Comparison of ENCODE assay signal across 9 mouse cellular contexts in the genomic region with DNA sequence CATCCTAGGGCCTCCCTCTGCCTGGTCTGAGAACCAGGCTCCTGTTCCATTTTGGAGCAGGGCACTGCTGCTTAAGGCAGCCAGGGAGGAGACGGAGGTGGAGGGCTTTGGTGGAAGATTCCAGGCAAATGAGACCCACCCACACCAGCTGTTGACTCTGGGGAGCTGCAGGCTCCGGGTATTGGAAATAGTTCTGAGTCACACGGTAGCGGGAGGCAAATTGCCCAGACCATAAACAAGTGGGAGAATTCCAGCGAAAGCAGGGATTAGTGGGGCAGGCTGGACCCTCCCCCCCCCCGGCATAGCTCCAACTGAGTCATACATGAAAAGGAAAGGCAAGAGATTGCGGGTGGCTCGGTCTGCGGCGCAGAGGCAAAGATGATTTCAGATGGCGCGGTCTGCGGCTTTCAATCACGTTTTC.
DNase-seq lines count a peak whose midpoint lies in the region; ATAC-seq lines count a peak whose summit lies in the region.
"Had no signal": no experiment of that assay in that cellular context is flagged by ENCODE, and none has a peak within 500 bp of the region (broad histone marks: within the 10 kb centered on the region; RNA-seq: fewer than 3 reads in every experiment).

No protein-coding gene starts in this region.

- no peak for DNase-seq in hindbrain, embryonic 11.5 days (ENCODE audit: low spot score)
- peak; percentile 94 for DNase-seq in embryonic facial prominence, embryonic 14.5 days (ENCODE audit: low spot score)
- peak; percentile 55 for DNase-seq in heart, adult 8-10 months (ENCODE audit: low spot score)
- peak; percentile 49 to 51 for DNase-seq in layer of hippocampus, postnatal 14 days (ENCODE audit: low spot score in 2 of 2)
- DNase-seq in midbrain, embryonic 14.5 days: peak; percentile 57
- no peak for DNase-seq in embryo, embryonic 9.5 days (ENCODE audit: extremely low spot score)

- no peaks in the 10 kb centered on the region for H3K9me3 ChIP-seq in hindbrain, embryonic 13.5 days
- no peaks in the 10 kb centered on the region for H3K9me3 ChIP-seq in hindbrain, embryonic 11.5 days (ENCODE audit: control insufficient read depth, low read length)
- no peaks in the 10 kb centered on the region for H3K9me3 ChIP-seq in embryonic facial prominence, embryonic 14.5 days (ENCODE audit: control insufficient read depth, low read length)
- H3K9me3 ChIP-seq in midbrain, embryonic 14.5 days (ENCODE audit: control insufficient read depth, low read length): no peaks in the 10 kb centered on the region
- H3K9me3 ChIP-seq: lung, embryonic 15.5 days had no signal

- H3K9ac ChIP-seq in hindbrain, embryonic 13.5 days: peak overlapping the region; percentile 53; the same call in 1 of the 2 replicates
- no peak overlapping the region for H3K9ac ChIP-seq in hindbrain, embryonic 11.5 days (ENCODE audit: low read depth, low read length)
- H3K9ac ChIP-seq in embryonic facial prominence, embryonic 14.5 days (ENCODE audit: low read depth, low read length): no peak overlapping the region
- no peak overlapping the region for H3K9ac ChIP-seq in midbrain, embryonic 14.5 days (replicated peaks; ENCODE audit: low read length)
- H3K9ac ChIP-seq: lung, embryonic 15.5 days had no signal

- no peak overlapping the region for H3K4me3 ChIP-seq in hindbrain, embryonic 13.5 days
- H3K4me3 ChIP-seq in hindbrain, embryonic 11.5 days (ENCODE audit: low read depth, low read length): no peak overlapping the region
- no peak overlapping the region for H3K4me3 ChIP-seq in embryonic facial prominence, embryonic 14.5 days (ENCODE audit: low read depth, low read length)
- H3K4me3 ChIP-seq in midbrain, embryonic 14.5 days (replicated peaks; ENCODE audit: low read depth, low read length): no peak overlapping the region
- H3K4me3 ChIP-seq: lung, embryonic 15.5 days had no signal

- peaks cover 32% of the 10 kb centered on the region for H3K4me1 ChIP-seq in hindbrain, embryonic 13.5 days (replicated peaks)
- H3K4me1 ChIP-seq in hindbrain, embryonic 11.5 days (replicated peaks; ENCODE audit: control insufficient read depth, insufficient read depth, low read length): 0 out of 2 replicates have a peak, but pooled peaks cover 3% of the 10 kb centered on the region
- H3K4me1 ChIP-seq in embryonic facial prominence, embryonic 14.5 days (ENCODE audit: control insufficient read depth, insufficient read depth, low read length): peaks cover 21% of the 10 kb centered on the region
- H3K4me1 ChIP-seq in midbrain, embryonic 14.5 days (ENCODE audit: control insufficient read depth, insufficient read depth, low read length): peaks cover 10% of the 10 kb centered on the region
- H3K4me1 ChIP-seq: lung, embryonic 15.5 days had no signal

- ATAC-seq in hindbrain, embryonic 13.5 days (ENCODE audit: low FRiP score): no peak
- ATAC-seq in hindbrain, embryonic 11.5 days (ENCODE audit: low FRiP score): no peak
- ATAC-seq in embryonic facial prominence, embryonic 14.5 days (ENCODE audit: low read depth): peak; percentile 81
- ATAC-seq in midbrain, embryonic 14.5 days (ENCODE audit: low FRiP score, low TSS enrichment): no peak
- ATAC-seq in granulocyte monocyte progenitor cell, adult 5-6 weeks (replicated peaks; ENCODE audit: poor library complexity, severe bottlenecking): no peak

- no peaks in the 10 kb centered on the region for H3K36me3 ChIP-seq in hindbrain, embryonic 13.5 days
- no peaks in the 10 kb centered on the region for H3K36me3 ChIP-seq in hindbrain, embryonic 11.5 days (ENCODE audit: control insufficient read depth, insufficient read depth, low read length)
- no peaks in the 10 kb centered on the region for H3K36me3 ChIP-seq in embryonic facial prominence, embryonic 14.5 days (ENCODE audit: control insufficient read depth, insufficient read depth, low read length)
- no peaks in the 10 kb centered on the region for H3K36me3 ChIP-seq in midbrain, embryonic 14.5 days (ENCODE audit: control insufficient read depth, insufficient read depth, low read length)
- H3K36me3 ChIP-seq: lung, embryonic 15.5 days had no signal

- no peak overlapping the region; the same call in 1 of the 2 replicates for H3K4me2 ChIP-seq in hindbrain, embryonic 13.5 days
- no peak overlapping the region for H3K4me2 ChIP-seq in hindbrain, embryonic 11.5 days (replicated peaks; ENCODE audit: low read depth, low read length)
- peak overlapping the region; percentile 25 for H3K4me2 ChIP-seq in embryonic facial prominence, embryonic 14.5 days (ENCODE audit: low read depth, low read length)
- H3K4me2 ChIP-seq in midbrain, embryonic 14.5 days (ENCODE audit: low read length): peak overlapping the region; percentile 30
- H3K4me2 ChIP-seq: lung, embryonic 15.5 days had no signal

- H3K27me3 ChIP-seq in hindbrain, embryonic 13.5 days: 0 out of 2 replicates have a peak, but pooled peaks cover 2% of the 10 kb centered on the region
- no peaks in the 10 kb centered on the region for H3K27me3 ChIP-seq in hindbrain, embryonic 11.5 days (ENCODE audit: control insufficient read depth, insufficient read depth, low read length)
- no peaks in the 10 kb centered on the region for H3K27me3 ChIP-seq in embryonic facial prominence, embryonic 14.5 days (replicated peaks; ENCODE audit: control insufficient read depth, insufficient read depth, low read length)
- no peaks in the 10 kb centered on the region for H3K27me3 ChIP-seq in midbrain, embryonic 14.5 days (ENCODE audit: control insufficient read depth, insufficient read depth, low read length)
- H3K27me3 ChIP-seq: lung, embryonic 15.5 days had no signal

- WGBS in hindbrain, embryonic 13.5 days: 34% methylated on average over 14 of the region's 14 CpGs
- 49% methylated on average over 14 of the region's 14 CpGs for WGBS in hindbrain, embryonic 11.5 days
- WGBS in embryonic facial prominence, embryonic 14.5 days: 22% methylated on average over 14 of the region's 14 CpGs
- WGBS in midbrain, embryonic 14.5 days: 18% methylated on average over 14 of the region's 14 CpGs

- peak overlapping the region; percentile 60 for H3K27ac ChIP-seq in hindbrain, embryonic 13.5 days
- H3K27ac ChIP-seq in hindbrain, embryonic 11.5 days (ENCODE audit: low read depth, low read length): no peak overlapping the region
- H3K27ac ChIP-seq in embryonic facial prominence, embryonic 14.5 days (replicated peaks; ENCODE audit: low read depth, low read length): peak overlapping the region; percentile 28
- no peak overlapping the region for H3K27ac ChIP-seq in midbrain, embryonic 14.5 days (replicated peaks; ENCODE audit: low read depth, low read length)
- H3K27ac ChIP-seq: lung, embryonic 15.5 days had no signal

Comparison
In these comparisons a context has a peak if more than half of its experiments do, and no peak if none do; other contexts are left out.
1. H3K27ac ChIP-seq: peak in hindbrain, embryonic 13.5 days (single experiment) and embryonic facial prominence, embryonic 14.5 days (single experiment); none in hindbrain, embryonic 11.5 days (single experiment) and midbrain, embryonic 14.5 days (single experiment).
2. H3K4me2 ChIP-seq: peak in embryonic facial prominence, embryonic 14.5 days (single experiment) and midbrain, embryonic 14.5 days (single experiment); none in hindbrain, embryonic 13.5 days (single experiment) and hindbrain, embryonic 11.5 days (single experiment).
3. DNase-seq: peak in embryonic facial prominence, embryonic 14.5 days (single experiment), heart, adult 8-10 months (single experiment), layer of hippocampus, postnatal 14 days (2 of 2) and midbrain, embryonic 14.5 days (single experiment); none in hindbrain, embryonic 11.5 days (single experiment) and embryo, embryonic 9.5 days (single experiment).